Mouse (Mus musculus): ENCODE results near the gene Cyp39a1. TPM values are rescaled to one million over a fixed set of nuclear protein-coding genes. Genes with fewer than 3 reads are reported as not detected.

Gene Cyp39a1
- total RNA-seq, 2 experiments from 2014 or later: 2.2 to 2.3 TPM

DNA sequence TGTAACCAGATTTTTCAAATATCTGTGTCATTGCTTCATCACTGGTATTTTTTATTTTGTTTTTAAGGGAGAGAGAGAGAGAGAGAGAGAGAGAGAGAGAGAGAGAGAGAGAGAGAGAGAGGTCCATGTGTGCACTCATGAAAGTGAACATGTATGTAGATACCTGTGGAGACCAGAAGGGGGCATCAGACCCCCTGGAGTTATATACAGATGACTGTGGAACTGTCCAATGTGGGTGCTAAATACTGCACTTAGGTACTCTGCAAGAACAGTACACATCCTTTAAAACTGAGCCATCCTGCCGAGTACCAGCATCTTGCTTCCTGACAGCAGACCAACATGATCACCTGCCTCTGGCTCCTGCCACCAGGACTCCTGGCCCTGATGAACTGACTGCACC is 9.0 kb downstream of the Cyp39a1 start:
- intact Hi-C loops (cut with DNase I): no loop called here
- no peak for DNase-seq (ENCODE audit: low spot score in 2 of 2)

DNA sequence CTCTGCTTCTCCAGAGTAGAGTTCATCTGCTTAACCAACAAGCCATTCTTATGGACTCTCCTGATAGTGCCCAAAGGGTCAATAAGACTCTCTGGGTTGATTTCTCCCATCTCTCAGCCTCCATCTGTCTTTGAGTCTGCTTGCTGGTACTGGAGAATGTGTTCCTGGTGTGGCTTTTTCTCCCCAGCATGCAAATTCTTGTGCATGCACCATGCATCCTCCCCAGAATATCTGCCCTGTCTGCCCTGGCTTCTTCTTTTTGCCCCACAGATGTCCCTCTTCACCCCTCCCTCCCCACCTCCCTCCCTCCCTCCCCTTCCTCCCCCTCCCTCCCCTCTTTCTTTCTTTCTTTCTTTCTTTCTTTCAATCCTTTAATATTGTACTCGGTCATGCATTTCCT is 10.1 kb downstream of the Cyp39a1 start:
- no peak for DNase-seq (ENCODE audit: low spot score in 2 of 2)
- intact Hi-C loops (cut with DNase I): no loop called here

DNA sequence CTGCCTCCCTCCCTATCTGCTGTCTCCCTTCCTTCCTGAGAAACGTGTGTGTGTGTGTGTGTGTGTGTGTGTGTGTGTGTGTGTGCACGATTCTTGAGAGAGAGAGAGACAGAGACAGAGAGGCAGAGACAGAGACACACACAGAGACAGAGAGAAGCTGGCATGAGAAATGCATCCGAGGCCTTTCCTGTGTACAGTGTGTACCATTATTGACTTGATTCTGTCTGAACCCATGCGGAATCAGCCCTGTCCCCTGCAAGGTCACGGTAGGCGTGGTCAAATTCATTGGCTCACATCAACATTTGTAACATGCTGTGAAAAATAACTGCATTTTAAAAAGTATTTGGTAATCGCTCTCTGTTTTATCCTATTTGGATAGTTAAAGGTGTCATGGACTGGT is 16.9 kb downstream of the Cyp39a1 start:
- intact Hi-C loops (cut with DNase I): no loop called here
- no peak for DNase-seq (ENCODE audit: low spot score in 2 of 2)

DNA sequence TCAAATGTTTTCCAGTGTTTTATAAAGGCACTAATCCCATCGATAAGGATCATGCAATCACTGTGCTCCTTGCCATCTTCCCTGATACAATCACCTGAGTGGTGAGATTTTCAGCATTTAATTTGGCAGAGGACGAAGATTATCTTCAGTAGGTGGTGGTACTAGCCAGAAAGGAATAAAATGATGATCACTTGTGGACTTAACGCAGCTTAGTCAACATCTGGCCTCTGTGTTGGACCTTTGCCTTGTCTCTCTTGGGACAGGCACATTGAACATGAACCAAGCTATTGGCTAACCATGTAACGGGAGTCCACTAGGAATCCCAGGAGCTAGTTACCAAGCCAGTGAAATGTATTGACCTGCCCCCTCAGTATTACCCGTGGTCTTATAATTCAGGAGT is 17.4 kb downstream of the Cyp39a1 start:
- intact Hi-C loops (cut with DNase I): no loop called here
- no peak for DNase-seq (ENCODE audit: low spot score in 2 of 2)

DNA sequence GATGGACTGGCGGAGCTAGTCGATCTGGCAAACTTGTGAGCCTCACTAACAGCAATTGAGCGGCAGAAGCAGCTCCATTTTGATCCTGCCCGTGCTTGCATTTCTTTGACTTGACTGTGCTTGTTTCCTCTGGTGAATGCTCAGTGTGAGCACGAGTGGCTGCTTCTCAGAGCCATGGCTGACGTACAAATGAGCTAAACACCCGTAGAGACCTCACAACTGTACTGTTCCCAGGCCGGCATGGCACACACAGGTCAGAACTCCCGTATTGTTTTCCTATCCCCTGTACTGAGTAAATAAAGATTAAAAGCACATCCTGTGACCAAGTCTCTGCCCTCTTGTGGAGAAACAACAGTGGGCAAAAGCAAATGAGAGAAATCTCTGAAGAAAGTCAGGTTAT is 22.4 kb downstream of the Cyp39a1 start:
- no peak for DNase-seq (ENCODE audit: low spot score in 2 of 2)
- intact Hi-C loops (cut with DNase I): no loop called here

DNA sequence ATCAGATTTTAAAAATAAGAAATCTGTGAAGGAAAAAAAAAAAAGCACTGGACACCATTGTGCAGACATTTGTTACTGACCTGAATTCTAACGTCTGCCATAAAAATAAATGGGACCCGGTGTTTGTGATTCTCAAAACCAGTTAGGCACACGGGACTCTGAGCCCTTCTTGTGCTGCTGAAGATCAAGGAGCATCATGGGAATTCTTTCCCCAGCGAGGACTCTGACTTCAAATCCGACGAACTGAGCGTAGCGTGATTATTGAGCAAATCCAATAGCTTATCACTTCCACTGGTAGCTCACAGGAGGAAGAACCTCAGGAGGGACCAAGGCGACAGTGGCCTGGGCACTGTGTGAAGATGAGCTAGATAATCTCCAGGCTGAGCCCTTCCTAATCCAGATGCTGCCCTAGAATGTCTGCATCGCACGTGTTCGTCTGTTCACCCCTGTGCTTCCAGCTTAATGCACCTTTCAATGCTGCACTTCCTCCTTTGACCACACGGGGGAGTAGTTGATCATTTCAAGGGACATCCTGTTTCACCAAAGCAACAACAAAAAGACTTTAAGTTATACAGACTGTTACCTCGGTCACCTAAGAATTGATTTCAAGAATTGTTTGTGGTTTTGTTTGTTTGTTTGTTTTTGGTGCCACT is 31.9 kb downstream of the Cyp39a1 start:
- intact Hi-C loops (cut with DNase I): loop anchor here (1.0 to 5.0 kb wide), 2 partner anchors 170 to 433 kb away; no protein-coding TSS in a partner anchor
- peak; percentile 63 to 72 for DNase-seq (ENCODE audit: low spot score in 2 of 2)

DNA sequence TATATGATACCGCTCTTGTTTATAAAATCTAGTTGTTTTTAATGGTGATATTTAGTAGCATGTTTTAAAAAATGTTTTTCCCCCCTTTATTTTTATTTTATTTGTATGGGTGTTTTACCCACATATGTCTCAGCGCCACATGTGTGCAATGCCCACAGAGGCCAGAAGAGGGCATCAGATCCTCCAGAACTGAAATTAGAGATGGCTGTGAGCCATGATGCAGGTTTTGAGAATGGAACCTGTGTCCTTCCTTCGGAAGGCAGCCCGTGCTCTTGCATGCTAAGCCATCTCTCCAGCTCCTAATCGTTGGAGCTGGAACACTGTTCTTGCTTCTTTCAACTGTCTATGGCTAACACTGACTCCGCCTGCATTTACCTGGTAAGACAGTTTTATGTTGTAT is 33.8 kb downstream of the Cyp39a1 start:
- intact Hi-C loops (cut with DNase I): loop anchor here (2.0 to 10.0 kb wide), 2 partner anchors 100 to 334 kb away; partner anchors contain the start of gene Rcan2
- DNase-seq (ENCODE audit: low spot score in 2 of 2): peak; percentile 33 to 55

DNA sequence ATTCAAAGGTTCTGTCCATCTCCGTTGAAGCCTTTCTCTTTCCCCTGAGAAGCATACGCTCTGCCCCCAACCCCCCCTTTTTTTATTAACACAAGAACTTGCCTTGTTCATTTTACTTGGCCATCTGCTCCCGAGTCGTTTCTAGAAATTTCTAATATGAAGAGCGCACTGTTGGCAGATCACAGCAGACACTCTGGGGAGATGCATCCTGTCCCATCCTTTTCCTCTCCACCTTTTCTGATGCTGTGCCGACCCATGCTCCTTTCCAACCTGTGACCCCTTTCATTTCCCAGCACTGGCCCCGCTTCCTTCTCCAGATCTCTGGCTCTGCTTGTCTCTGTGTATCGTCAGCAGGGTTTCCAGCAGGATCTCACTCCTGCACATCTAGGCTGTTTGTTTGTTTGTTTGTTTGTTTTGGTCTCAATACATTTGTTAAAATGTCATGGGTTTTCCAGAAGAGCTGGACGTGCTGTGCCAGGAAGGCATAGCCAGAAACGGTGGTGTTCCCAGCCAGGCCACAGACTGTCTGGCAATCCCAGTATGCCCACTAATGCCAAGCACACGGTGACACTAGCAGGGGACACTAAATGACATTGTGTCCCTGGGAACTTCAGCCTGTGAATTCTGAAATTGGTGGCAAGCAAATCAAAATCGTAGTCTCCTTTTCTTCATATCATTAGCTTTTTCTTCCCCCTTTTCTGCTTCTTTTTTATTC is 37.1 kb downstream of the Cyp39a1 start:
- intact Hi-C loops (cut with DNase I): loop anchor here (10.0 kb wide), 1 partner anchor 330 kb away; no protein-coding TSS in a partner anchor
- no peak for DNase-seq (ENCODE audit: low spot score in 2 of 2)

DNA sequence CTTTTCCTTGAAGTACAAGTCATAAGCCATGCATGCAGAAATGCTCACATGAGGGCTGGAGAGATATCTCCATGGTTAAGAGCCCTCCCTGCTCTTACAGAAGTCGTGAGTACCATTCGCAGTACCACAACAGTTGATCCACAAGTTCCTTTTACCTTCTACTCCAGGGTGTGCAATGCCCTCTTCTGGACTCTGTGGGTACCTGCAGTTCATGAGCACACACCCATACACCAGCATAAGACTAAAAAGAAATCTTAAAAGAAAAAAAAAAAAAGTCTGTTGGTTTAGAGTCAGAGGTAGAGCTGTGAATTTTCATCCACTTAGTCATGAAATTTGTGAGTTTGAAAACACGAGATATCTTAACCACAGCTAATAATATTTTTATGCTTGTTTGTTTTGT is 39.5 kb downstream of the Cyp39a1 start:
- DNase-seq (ENCODE audit: low spot score in 2 of 2): no peak
- intact Hi-C loops (cut with DNase I): loop anchor here (10.0 kb wide), 1 partner anchor 328 kb away; no protein-coding TSS in a partner anchor

DNA sequence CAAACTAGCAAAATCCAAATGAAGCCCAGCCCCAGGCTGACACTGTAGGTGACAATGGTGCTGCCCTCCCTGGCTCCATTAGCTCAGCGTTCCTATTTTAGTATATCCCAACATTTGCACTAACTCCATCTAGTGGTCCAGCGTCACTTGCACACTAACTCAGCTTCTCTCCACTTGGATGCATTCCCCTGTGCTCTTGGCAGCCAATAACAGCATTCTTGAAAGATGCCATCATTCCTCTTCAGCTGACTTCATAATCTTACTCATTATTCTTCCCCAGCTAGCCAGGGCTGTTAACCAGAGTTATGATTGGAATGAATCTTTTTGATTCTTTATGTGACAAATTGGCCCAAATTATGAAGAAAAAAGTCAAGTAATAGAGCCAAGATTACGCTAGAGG is 40.0 kb downstream of the Cyp39a1 start:
- intact Hi-C loops (cut with DNase I): loop anchor here (10.0 kb wide), 1 partner anchor 328 kb away; no protein-coding TSS in a partner anchor

DNA sequence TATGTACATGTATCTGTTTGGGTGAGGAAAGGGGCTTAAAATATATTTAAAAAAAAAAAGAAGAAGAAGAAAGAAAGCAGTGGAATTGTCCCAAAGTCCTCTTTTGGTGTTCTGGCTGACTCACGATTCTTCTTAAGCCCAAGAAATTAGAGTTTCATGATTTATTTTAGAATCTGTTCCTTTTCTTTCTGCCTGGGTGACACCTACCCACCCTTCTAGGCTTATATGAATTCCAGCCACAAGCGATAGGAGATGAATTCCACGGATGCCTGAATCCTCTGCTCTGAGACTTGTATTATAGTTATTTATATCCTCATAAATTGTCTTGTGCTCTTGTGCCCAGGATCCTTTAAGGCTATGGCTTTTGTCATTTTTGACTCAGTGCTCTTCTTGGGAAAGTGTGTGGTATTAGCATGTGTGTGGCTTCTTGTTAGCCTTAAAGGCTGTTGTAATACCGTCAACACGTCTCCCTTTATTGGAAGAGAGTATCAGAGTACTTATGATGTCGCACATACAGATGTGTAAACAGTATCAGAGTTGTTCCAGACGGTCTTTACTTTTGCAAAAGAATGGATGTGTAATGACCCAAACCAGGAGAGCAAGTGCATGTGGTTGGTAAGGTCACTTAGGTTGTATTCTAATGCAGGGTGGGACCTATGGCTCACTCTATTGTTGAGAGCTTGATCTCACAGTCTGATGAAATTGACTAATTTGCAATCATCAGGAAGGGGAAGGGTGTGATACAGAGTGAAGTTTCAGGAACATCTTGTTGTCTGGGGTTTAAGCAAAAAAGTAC is 44.5 kb downstream of the Cyp39a1 start:
- no peak for DNase-seq (ENCODE audit: low spot score in 2 of 2)
- intact Hi-C loops (cut with DNase I): loop anchor here (5.0 kb wide), 1 partner anchor 41 kb away; no protein-coding TSS in a partner anchor

More for the DNA sequence above, 40.0 kb downstream of the Cyp39a1 start:
- DNase-seq (ENCODE audit: low spot score in 2 of 2): no peak

DNA sequence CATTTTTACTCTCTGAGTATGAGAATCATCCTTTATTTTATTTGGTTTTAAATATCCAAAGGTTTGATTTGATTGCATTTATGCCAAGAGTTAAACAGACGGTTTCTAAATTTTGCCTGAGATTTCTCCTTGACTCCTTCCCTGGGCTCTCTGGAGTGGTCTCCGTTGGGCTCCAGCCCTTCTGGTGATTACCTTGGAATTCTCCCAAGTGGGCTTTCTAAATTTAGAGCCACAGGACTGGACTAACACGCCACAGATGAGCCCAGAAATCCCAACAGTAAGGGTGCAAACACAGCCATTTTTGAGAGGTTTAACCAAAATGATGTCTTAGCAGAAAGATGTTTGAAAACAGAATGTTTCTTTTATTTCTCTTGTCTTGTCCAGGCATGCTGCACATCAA is 47.0 kb downstream of the Cyp39a1 start:
- no peak for DNase-seq (ENCODE audit: low spot score in 2 of 2)
- intact Hi-C loops (cut with DNase I): loop anchor here (5.0 kb wide), 1 partner anchor 38 kb away; no protein-coding TSS in a partner anchor

DNA sequence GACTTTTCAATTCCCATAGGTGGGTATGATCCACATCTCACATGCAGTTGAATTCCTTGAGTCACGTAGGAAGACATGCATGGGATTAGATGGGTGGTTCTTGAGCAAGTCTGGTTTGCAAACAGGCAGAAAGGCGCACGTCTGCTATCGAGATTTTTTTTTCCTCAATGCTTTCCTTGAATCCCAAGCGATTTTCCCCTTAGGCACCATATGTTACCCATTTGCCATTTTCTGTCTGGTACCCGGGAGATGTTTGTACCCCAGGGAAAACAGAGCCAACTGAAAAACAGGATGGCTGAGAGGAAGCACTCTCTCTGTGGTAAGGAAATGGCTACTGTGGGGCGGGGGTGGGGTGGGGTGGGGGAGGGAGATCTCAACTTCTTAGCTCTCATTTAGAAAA is 49.4 kb downstream of the Cyp39a1 start:
- no peak for DNase-seq (ENCODE audit: low spot score in 2 of 2)

DNA sequence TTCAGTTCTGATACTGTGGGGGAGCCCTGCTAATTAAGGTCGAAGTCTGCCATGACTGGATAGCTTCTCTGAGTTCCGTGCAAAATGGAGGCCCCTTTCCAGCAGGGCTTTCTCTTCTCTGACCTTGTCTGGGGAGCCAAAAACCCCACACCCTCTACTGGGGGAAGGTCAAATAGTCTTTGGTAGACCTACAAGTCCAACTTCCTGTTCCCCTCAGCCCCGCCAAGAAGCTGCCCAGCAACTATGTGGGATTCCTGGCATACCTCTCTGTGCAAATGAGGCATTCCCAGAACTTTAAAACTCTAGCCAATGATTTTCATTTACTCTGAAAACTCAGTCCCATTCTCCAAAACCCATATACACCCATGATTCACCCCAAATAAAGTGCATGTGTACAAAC is 52.2 kb downstream of the Cyp39a1 start:
- intact Hi-C loops (cut with DNase I): no loop called here
- no peak for DNase-seq (ENCODE audit: low spot score in 2 of 2)

More for the DNA sequence above, 49.4 kb downstream of the Cyp39a1 start:
- intact Hi-C loops (cut with DNase I): no loop called here

DNA sequence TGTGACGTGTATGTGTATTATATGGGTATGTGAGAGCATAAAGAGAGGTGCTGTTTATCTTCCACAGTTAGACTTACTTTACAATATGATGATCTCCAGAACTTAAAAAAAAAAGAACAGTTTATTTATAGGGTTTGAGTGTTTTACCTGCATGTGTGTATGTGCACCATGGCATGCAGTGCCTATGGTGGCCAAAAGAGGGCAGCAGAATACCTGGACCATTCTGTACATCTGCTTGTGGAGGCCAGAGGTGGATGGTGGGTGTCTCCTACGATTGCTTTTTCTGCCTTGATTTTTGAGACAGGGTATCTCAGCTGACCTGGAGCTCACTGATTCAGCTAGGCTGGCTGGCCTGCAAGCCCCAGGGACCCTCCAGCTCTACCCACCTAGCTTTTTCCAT is 57.3 kb downstream of the Cyp39a1 start:
- no peak for DNase-seq (ENCODE audit: low spot score in 2 of 2)
- intact Hi-C loops (cut with DNase I): no loop called here

DNA sequence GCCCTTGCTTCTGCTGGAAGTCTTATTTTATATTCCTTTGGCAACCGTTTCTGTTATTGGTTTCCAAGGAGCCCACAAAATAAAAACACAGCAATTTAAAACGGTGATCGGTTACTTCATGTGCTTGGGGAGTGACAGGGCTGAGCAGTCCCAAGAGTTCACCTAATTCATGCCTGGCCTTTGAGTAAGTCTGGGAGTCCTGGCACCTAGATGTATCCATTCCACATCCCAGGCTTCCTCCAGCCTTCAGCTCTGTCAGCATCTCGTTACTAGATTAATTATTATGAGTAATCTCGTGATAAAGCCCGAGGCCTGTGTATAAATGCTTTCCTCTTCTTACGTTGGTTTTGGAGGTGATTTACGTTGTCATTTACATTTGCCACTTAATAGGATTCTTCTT is 64.1 kb downstream of the Cyp39a1 start:
- no peak for DNase-seq (ENCODE audit: low spot score in 2 of 2)
- intact Hi-C loops (cut with DNase I): no loop called here

DNA sequence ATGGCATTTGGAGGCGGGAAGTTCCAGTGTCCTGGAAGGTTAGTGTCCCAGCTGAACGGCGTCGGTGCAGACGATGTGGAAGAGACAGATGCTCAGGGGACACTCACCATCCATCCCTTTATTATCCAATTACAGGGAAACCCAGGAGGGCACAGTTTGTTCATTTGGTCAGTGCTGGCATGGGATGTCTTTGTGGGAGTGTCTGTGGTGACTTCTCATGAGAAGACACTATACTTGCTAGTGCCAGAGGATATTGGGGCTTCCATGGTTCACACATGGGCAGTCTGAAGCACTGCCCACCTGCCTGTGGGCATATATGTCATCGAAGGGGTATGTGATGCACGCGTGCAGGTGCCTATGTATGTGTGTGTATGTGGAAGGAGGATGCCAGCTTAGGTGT is 64.8 kb downstream of the Cyp39a1 start:
- intact Hi-C loops (cut with DNase I): no loop called here
- peak in 1 of 2 experiments; percentile 14 for DNase-seq (ENCODE audit: low spot score in 2 of 2)

DNA sequence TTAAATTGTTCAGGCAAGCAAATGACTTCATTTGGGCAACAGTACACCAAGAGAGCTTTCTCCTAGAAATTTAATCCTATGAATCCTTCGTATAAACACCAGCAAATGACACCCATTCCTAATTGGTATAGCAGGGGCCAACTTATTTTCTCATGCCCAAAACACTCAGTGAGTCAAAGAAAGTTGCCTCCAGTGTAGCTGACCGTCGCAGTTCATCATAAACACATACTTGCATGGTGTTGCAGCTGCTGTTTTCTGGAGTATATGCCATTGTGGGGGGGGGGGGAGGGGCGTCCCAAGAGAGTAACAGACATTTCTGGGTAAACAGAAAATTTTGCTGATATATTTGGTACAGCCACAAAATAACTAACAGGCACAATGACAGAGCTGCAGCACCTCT is 67.0 kb downstream of the Cyp39a1 start:
- DNase-seq (ENCODE audit: low spot score in 2 of 2): no peak
- intact Hi-C loops (cut with DNase I): no loop called here

DNA sequence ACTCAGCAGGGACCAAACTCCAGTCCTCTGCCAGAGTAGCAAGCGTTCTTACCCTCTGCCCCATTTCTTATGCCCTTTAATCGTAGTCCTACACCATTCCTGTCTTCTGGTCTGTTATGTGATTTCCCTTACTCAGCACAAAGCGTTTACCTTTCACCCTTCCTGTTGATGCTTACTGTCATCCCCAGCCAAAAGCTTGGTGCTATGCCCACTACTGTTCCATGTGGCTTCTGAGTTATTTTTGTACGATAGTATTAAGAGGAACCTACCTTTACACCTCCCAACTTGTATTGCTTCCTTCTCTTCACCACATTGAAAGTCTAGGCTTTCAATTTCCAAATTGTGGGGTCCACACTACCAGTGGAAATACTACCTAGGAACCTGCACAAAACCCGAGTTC is 76.7 kb downstream of the Cyp39a1 start:
- intact Hi-C loops (cut with DNase I): no loop called here
- DNase-seq (ENCODE audit: low spot score in 2 of 2): no peak

DNA sequence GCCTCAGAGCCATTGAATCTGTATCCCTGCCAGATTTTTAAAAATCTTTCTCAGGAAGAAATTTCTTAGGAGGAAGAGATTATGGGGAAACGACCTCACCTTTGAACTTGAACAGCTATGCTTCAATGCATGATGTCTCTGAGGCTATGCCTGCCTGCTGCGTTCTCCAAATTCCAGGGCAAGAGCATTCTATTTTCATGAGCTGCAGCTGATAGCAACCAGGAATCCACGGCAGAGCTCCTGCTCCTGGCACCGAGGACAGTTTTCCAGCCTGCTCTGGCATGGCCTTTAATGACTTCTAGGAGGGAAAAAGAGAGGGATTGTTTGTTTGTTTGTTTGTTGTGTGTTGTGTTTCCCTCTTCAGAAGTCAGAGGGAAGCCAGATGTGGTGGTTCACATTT is 77.2 kb downstream of the Cyp39a1 start:
- intact Hi-C loops (cut with DNase I): no loop called here
- no peak for DNase-seq (ENCODE audit: low spot score in 2 of 2)

All from left cerebral cortex, postnatal 36 days (tissue).